Mouse (Mus musculus) embryonic facial prominence, embryonic 15.5 days (tissue): ENCODE data around the gene Bcs1l. TPM values are rescaled to one million over a fixed set of nuclear protein-coding genes. Genes with fewer than 3 reads are reported as not detected.

Experiments
- ATAC-seq: fragments of 200-750 bp; cut with Nextera tagmentation; 2 replicates; pipeline ENCODE4 v1.8.0; 2017; ENCODE audit warnings: low read depth, moderate TSS enrichment; ENCODE audit not compliant: insufficient number of reproducible peaks, low FRiP score, low TSS enrichment
- H3K27ac ChIP-seq: fragments of 300-500 bp; sonication (generic); replicated peaks from 2 replicates; pipeline ENCODE4 v1.5.1; 2015; ENCODE audit warnings: mild to moderate bottlenecking, inconsistent platforms
- H3K27me3 ChIP-seq: fragments of 300-500 bp; sonication (generic); 2 replicates; pipeline ENCODE4 v1.6.1; 2015; ENCODE audit warnings: inconsistent platforms
- H3K36me3 ChIP-seq: fragments of 300-500 bp; sonication (generic); 2 replicates; pipeline ENCODE4 v1.6.1; 2015; ENCODE audit warnings: mild to moderate bottlenecking, inconsistent platforms
- H3K4me1 ChIP-seq: fragments of 300-500 bp; sonication (generic); 2 replicates; pipeline ENCODE4 v1.6.1; 2015; ENCODE audit warnings: inconsistent platforms
- H3K4me2 ChIP-seq: fragments of 300-500 bp; sonication (generic); replicated peaks from 2 replicates; pipeline ENCODE4 v1.6.1; 2015; ENCODE audit warnings: mild to moderate bottlenecking, inconsistent platforms
- H3K4me3 ChIP-seq: fragments of 300-500 bp; sonication (generic); replicated peaks from 2 replicates; pipeline ENCODE4 v1.5.1; 2015; ENCODE audit warnings: mild to moderate bottlenecking, inconsistent platforms
- H3K9ac ChIP-seq: fragments of 300-500 bp; sonication (generic); 2 replicates; pipeline ENCODE4 v1.6.1; 2015; ENCODE audit warnings: inconsistent platforms
- H3K9me3 ChIP-seq: fragments of 300-500 bp; sonication (generic); replicated peaks from 2 replicates; pipeline ENCODE4 v1.6.1; 2016; ENCODE audit warnings: inconsistent platforms
- WGBS: fragments of 180-500 bp; shearing (Covaris S2); methylation state at CpG from one replicate; pipeline ENCODE4 v1.1.7; 2015; 5-methylcytosine and 5-hydroxymethylcytosine counted together
- polyA plus RNA-seq: library from polyadenylated mRNA; unstranded; fragments of >200 nt; fragmentation: Nextera tagmentation; extraction: Ambion mirVana; gene quantifications from 2 replicates; pipeline ENCODE4 v1.2.1, GENCODE M21; 2015

Bcs1l gene
- 15.2 and 16.1 TPM in 2 replicates for polyA plus RNA-seq

DNA sequence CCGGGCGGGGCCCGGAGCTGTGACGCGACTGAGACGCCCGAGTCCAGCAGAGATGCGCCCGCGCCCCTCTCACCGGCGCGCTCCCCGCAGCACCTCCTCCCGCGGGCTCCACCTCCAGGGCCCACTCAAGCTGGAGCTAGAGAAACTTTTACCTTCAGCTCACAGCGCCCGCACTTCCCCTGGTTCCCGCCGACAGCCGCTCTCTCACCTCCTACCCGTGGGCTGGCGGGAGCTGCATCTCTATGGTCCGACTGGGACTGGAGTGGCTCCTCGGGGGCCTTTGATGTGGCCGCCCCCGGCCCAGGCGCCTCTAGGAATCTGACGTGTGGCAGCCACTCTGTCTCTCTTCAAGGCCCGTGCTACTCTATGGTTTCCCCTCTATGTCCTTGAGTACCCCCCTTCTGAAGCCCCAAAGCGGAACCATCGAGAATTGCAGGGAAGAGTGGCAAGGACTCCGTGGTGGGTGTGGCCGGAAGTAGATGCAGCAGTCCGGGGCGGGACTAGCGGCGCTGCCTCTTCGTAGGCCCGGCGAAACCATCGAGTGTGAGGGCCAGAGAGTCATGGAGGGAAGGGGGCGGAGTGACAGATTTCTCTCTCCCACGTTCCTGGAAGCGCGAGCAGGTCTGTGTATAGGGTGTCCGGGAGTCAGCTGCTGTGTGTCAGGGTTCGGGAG is at the start of gene Bcs1l, which contains the start of gene Zfp142:
Gene Bcs1l (plus strand): TSS at position 517 of the 673 bp plus-strand sequence.
Gene Zfp142 (minus strand): TSS at position 474 of the 673 bp plus-strand sequence.
- H3K9me3 ChIP-seq = no peaks in the 10 kb centered on the region
- H3K36me3 ChIP-seq = peaks cover 24% of the 10 kb centered on the region
- under 1% methylated on average over 48 of the region's 48 CpGs for WGBS
- H3K4me3 ChIP-seq = peak within 1 kb of the TSS; percentile 77
- H3K9ac ChIP-seq = peak within 1 kb of the TSS; percentile 68
- peak within 1 kb of the TSS; percentile 88 for H3K27ac ChIP-seq
- ATAC-seq = peak; percentile 98
- H3K27me3 ChIP-seq = no peaks in the 10 kb centered on the region
- H3K4me1 ChIP-seq = peaks cover 24% of the 10 kb centered on the region
- peak within 1 kb of the TSS; percentile 88 for H3K4me2 ChIP-seq

DNA sequence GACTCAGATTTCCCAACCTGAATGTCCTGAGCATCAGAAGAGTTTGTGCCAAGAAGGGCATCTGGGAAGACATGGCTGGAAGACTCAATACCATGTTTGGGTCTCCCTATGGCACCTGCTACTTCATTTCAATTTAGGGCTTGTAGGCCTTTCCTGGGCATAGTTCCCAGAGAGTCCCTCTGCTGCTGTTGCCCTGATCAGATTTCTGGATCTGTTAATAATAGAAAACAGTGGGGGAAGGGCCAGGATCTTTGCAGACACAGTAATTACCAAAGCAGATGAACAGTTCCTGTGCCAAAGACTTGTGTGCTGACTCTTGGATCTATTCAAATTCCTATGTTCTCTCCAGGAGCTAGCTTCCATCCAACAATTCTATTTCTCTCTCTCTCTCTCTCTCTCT is 49.4 kb upstream of the Bcs1l start:
- Histone ChIP-seq H3K9ac (no peak overlapping the region), H3K27ac (no peak overlapping the region; the same call in 1 of the 2 replicates), H3K4me1 (peaks cover 6% of the 10 kb centered on the region), H3K36me3 (no peaks in the 10 kb centered on the region), H3K9me3 (no peaks in the 10 kb centered on the region), H3K4me3 (no peak overlapping the region), H3K27me3 (no peaks in the 10 kb centered on the region), H3K4me2 (no peak overlapping the region)
- ATAC-seq = peak; percentile 63; the same call in 1 of the 2 replicates

DNA sequence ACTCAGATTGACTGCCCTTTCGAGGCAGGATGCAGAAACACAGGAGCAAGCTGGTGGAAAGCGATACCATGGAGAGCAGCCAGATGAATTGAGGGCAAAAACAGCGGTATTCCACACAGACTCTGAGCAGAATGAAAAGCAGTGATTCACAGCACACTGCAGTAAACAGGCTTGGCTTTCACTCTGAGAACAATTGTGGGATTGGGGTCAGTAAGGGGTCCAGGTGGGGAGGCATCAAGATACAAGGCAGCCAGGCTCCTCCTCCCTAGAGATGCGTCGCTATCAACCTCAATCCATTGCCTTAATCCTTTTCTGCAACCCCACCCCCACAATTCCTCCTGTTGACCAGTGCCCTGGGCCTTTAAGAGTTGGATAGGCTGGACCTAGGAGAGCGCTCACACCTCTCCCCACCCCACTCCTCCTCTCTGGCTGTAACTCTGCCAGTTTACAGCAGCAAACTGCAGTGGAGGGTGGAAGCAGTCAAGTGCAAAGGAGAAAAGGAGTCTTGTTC is 45.6 kb upstream of the Bcs1l start, which contains the start of gene Plcd4:
Gene Plcd4 (plus strand): TSS at position 438 of the 511 bp plus-strand sequence.
- H3K4me2 ChIP-seq = peak within 1 kb of the TSS; percentile 19; the same call in 1 of the 2 replicates
- ATAC-seq = no peak
- WGBS = 3% methylated on average over 6 of the region's 6 CpGs

DNA sequence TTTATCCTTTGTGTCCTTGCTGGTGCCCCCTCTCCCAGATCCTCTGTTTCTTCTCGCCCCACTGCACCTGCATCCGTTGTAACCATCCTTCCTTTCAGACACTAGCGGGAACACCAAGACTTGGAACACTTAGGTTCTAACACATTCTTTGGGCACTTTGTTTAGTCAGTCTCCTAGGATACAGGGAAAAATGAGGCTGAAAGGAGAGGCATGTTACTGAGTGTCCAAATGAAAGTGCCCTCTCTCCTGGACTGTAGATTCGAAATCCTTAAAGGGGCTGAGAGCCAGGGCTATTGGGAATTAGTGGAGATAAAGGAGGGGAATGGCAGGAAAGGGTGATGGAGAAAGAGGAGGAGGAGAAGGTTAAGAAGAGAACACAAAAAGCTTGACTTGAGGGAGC is 43.9 kb upstream of the Bcs1l start, which contains the start of gene Usp37:
Gene Usp37 (minus strand): TSS at position 101 of the 400 bp plus-strand sequence.
- no peak within 1 kb of the TSS for H3K4me2 ChIP-seq
- no peaks in the 10 kb centered on the region for H3K9me3 ChIP-seq
- 84% methylated on average over 4 of the region's 4 CpGs for WGBS
- H3K27ac ChIP-seq = no peak within 1 kb of the TSS
- no peak within 1 kb of the TSS for H3K4me3 ChIP-seq
- H3K9ac ChIP-seq = no peak within 1 kb of the TSS
- no peaks in the 10 kb centered on the region for H3K27me3 ChIP-seq
- H3K4me1 ChIP-seq = peaks cover 6% of the 10 kb centered on the region
- no peak for ATAC-seq
- H3K36me3 ChIP-seq = no peaks in the 10 kb centered on the region

More for the DNA sequence above, 45.6 kb upstream of the Bcs1l start, which contains the start of gene Plcd4:
- Histone ChIP-seq H3K4me3 (no peak within 1 kb of the TSS), H3K27ac (no peak within 1 kb of the TSS), H3K9me3 (no peaks in the 10 kb centered on the region), H3K36me3 (no peaks in the 10 kb centered on the region), H3K4me1 (peaks cover 6% of the 10 kb centered on the region), H3K9ac (no peak within 1 kb of the TSS), H3K27me3 (no peaks in the 10 kb centered on the region)

DNA sequence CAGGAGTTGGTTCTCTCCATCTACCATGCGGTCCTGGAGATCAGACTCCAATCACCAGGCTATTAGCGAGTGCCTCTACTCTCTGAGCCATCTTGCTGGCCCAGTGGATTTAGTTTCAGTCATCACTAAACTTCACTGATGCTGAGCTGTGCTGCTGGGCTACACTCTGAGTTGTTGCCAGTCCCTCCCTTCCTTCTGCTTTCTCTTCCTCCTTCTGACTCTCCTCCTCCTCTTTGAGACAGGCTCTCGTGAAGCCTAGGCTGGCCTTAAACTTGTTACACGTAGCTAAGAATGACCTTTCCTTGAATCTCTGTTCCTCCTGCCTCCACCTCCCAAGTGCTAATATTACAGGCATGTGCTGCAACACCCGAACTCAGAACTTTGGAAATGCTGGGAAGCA is 29.0 kb upstream of the Bcs1l start:
- Histone ChIP-seq H3K4me3 (no peak overlapping the region), H3K4me1 (no peaks in the 10 kb centered on the region), H3K4me2 (no peak overlapping the region), H3K27me3 (no peaks in the 10 kb centered on the region), H3K9ac (no peak overlapping the region), H3K9me3 (no peaks in the 10 kb centered on the region), H3K27ac (no peak overlapping the region), H3K36me3 (peaks cover 7% of the 10 kb centered on the region)
- no peak for ATAC-seq
- 80% methylated on average over 5 of the region's 5 CpGs for WGBS

DNA sequence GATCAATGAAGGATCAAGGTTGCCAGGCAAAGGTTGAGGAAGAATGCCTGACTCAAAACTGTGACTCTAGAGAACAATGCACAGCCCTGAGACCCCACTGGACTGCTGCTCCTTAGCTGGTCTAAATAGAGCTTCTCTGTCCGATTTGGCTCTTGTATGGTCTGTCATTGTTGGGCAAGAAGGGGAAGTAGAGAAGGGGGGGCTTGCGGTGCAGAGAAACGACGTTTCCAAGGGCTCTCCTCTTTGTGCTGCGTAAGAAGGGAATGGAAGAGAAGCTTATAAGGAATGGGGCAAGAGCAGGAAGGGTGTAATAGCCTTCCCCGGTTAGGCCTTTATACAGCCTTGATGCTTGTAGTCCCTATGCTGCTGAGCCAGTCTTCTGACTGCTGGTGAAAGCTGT is 22.3 kb upstream of the Bcs1l start:
- WGBS = 91% methylated on average over 6 of the region's 6 CpGs
- Histone ChIP-seq H3K27me3 (no peaks in the 10 kb centered on the region), H3K27ac (no peak overlapping the region), H3K4me2 (no peak overlapping the region), H3K36me3 (peaks cover 68% of the 10 kb centered on the region), H3K4me1 (no peaks in the 10 kb centered on the region), H3K4me3 (no peak overlapping the region), H3K9ac (no peak overlapping the region), H3K9me3 (no peaks in the 10 kb centered on the region)
- ATAC-seq = no peak

DNA sequence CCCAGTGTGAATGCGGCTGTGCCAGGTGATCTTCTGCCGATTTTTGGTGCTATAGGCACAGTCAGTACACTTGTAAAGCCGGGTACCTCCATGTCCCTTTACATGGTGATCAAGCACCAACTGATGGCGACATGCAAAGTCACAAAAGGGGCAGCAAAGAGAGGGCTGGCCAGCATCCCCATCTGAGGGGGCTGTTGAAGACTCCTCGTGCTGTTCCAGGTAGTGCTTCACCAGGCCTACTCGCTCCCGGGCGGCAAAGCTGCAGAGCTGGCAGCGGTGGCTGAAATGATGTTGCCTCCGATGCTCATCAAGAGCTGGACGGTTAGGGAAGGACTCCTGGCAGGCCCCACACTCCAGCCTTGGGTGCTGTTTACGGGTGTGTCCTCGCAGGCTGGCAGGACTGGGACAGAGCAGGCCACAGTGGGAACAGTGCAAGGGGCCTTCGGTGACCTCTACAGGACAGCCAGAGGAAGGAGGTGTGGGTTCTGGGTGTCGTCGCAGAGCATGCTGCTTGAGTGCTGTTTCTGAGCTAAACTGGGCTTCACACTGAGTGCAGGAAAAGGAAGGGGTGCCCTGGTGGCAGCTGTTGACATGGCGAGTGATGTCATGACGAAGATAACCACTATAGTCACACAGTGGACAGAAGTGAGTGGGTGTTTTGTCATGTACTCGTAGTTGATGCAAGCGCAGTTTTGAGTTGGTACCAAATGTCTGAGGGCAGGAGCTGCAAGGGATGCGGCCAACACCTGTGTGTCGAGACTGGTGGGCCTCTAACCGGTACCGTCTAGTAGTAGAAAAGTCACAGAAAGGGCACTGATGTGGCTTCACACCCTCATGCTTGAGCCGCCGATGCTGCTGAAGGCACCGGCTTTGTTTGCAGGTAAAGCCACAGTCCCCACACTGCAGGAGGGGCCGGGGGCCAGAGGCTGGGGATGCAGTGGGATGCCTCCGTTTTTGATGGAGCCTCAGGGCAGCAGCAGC is 18.1 kb upstream of the Bcs1l start:
- no peaks in the 10 kb centered on the region for H3K4me1 ChIP-seq
- no peaks in the 10 kb centered on the region for H3K9me3 ChIP-seq
- WGBS = 91% methylated on average over 29 of the region's 29 CpGs

DNA sequence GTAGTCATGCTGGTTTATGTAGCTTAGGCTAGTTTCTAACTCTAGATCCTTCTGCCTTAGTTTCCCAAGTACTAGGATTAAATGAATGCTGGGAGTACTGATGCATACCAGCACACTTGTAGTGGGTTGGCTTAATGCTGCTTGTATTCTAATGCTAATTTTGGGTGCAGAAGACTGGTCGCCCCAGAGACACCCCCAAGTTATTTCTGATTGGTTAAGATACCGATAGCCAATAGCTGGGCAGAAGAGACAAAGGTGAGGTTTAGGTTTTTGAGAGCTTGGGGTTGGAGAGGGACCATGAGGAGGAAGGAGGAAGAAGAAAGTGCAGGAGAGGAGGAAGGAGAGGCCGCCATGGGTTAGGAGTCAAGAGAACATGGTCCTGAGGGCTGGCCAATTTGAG is 5.5 kb upstream of the Bcs1l start:
- peaks cover 31% of the 10 kb centered on the region for H3K36me3 ChIP-seq
- WGBS = 74% methylated on average over 3 of the region's 3 CpGs
- no peak overlapping the region for H3K4me3 ChIP-seq
- H3K27me3 ChIP-seq = no peaks in the 10 kb centered on the region
- no peak overlapping the region for H3K27ac ChIP-seq
- no peaks in the 10 kb centered on the region for H3K9me3 ChIP-seq
- H3K4me1 ChIP-seq = peaks cover 15% of the 10 kb centered on the region
- ATAC-seq = no peak
- no peak overlapping the region for H3K4me2 ChIP-seq
- no peak overlapping the region for H3K9ac ChIP-seq

More for the DNA sequence above, 18.1 kb upstream of the Bcs1l start:
- Histone ChIP-seq H3K27ac (no peak overlapping the region), H3K36me3 (peaks cover 92% of the 10 kb centered on the region), H3K4me2 (no peak overlapping the region), H3K4me3 (no peak overlapping the region), H3K27me3 (no peaks in the 10 kb centered on the region), H3K9ac (no peak overlapping the region)
- no peak for ATAC-seq

DNA sequence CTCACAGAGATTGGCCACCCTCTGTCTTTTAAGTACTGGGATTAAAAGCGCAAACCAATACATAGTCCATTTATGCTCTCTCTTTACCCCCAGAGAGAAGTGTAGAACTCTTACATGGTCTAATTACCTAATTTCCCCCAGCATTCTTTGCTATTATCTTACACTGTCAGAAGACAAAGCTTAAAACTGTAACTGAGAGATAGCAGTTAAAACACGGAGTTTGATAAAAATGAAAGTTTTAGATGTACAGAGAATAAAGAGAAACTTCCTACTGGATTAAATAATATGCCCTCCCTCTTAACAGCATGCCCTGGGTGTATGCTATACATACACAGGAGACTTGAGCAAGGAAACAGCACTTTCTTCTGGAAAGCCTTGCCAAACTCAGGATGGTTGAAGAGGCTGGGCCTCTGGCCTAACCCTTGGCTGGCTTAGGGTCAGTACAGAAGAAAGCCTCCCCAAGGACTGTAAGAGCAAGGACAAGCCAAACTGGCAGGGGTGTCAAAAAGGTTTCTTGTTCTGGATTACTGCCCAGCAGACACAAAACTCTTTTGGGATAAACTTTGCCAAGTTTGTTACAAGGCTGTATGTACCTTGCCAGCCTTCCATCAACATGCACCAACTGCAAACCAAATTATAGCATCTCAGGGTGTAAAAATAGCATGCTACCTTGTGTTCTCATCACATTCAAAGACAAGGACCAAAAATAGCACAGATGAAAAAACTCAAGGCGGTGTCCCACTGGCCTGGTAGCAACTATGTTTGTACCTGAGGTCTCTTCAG is 3.3 kb upstream of the Bcs1l start:
- Histone ChIP-seq H3K9ac (no peak overlapping the region), H3K27ac (no peak overlapping the region), H3K4me1 (peaks cover 24% of the 10 kb centered on the region), H3K27me3 (no peaks in the 10 kb centered on the region), H3K4me3 (no peak overlapping the region), H3K9me3 (no peaks in the 10 kb centered on the region), H3K36me3 (peaks cover 13% of the 10 kb centered on the region), H3K4me2 (no peak overlapping the region)
- no peak for ATAC-seq
- 94% methylated on average over 3 of the region's 3 CpGs for WGBS

DNA sequence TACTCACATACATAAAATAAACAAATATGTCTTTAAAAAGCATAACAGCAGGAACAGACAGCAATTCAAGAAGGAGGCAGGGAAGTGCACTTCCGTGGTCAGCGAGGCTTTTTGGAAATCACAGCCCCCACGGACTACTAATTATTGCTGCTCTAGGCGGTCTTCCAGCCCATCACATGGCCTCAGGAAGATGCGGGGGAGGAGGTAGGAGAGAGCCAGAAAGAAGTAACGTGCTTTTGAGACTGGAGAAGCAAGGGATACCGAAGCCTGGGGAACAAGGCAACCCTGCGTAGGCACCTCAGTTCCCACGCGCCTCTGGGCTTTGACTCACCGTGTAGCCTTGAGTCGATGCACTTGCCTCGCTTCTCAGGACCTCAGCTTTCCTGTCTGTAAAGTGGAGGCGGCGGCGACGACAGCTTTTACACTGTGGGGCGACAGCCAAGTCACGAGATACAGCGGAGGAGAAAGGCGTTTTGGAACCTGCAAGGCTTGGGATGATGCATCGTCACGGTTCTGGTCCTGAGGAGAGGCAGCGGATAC is 786 bp upstream of the Bcs1l start:
- no peaks in the 10 kb centered on the region for H3K27me3 ChIP-seq
- H3K27ac ChIP-seq = peak overlapping the region; percentile 88
- 0 out of 2 replicates have a peak, but pooled peaks have one; percentile 3 for ATAC-seq
- H3K9ac ChIP-seq = peak overlapping the region; percentile 68
- H3K36me3 ChIP-seq = peaks cover 27% of the 10 kb centered on the region
- WGBS = under 1% methylated on average over 24 of the region's 24 CpGs
- H3K9me3 ChIP-seq = no peaks in the 10 kb centered on the region
- H3K4me1 ChIP-seq = peaks cover 24% of the 10 kb centered on the region
- H3K4me2 ChIP-seq = peak overlapping the region; percentile 88
- peak overlapping the region; percentile 77 for H3K4me3 ChIP-seq
